Mouse (Mus musculus) forebrain, embryonic 13.5 days (tissue): Measurements from ENCODE around the gene Ccdc43. TPM values are rescaled to one million over a fixed set of nuclear protein-coding genes. Genes with fewer than 3 reads are reported as not detected.

Experiments used
- ATAC-seq: fragments of 200-750 bp; cut with Nextera tagmentation; 2 replicates; pipeline ENCODE4 v1.8.0; 2017
- H3K27ac ChIP-seq: fragments of 300-500 bp; sonication (generic); 2 replicates; pipeline ENCODE4 v1.5.1; 2015; ENCODE audit warnings: inconsistent platforms, mild to moderate bottlenecking, moderate library complexity
- H3K27me3 ChIP-seq: fragments of 300-500 bp; sonication (generic); 2 replicates; pipeline ENCODE4 v1.6.1; 2015; ENCODE audit warnings: mild to moderate bottlenecking, inconsistent platforms
- H3K36me3 ChIP-seq: fragments of 300-500 bp; sonication (generic); 2 replicates; pipeline ENCODE4 v1.6.1; 2015; ENCODE audit warnings: mild to moderate bottlenecking, inconsistent platforms; ENCODE audit not compliant: poor library complexity, severe bottlenecking
- H3K4me1 ChIP-seq: fragments of 300-500 bp; sonication (generic); 2 replicates; pipeline ENCODE4 v1.6.1; 2015; ENCODE audit warnings: inconsistent platforms
- H3K4me2 ChIP-seq: fragments of 300-500 bp; sonication (generic); 2 replicates; pipeline ENCODE4 v1.6.1; 2015; ENCODE audit warnings: inconsistent platforms, mild to moderate bottlenecking, moderate library complexity
- H3K4me3 ChIP-seq: fragments of 300-500 bp; sonication (generic); 2 replicates; pipeline ENCODE4 v1.5.1; 2015; ENCODE audit warnings: mild to moderate bottlenecking, inconsistent platforms
- H3K9ac ChIP-seq: fragments of 300-500 bp; sonication (generic); 2 replicates; pipeline ENCODE4 v1.6.1; 2015; ENCODE audit warnings: mild to moderate bottlenecking, inconsistent platforms
- H3K9me3 ChIP-seq: fragments of 300-500 bp; sonication (generic); replicated peaks from 2 replicates; pipeline ENCODE4 v1.6.1; 2016; ENCODE audit warnings: inconsistent platforms
- WGBS: fragments of 180-500 bp; shearing (Covaris S2); methylation state at CpG from one replicate; pipeline ENCODE4 v1.1.7; 2015; 5-methylcytosine and 5-hydroxymethylcytosine counted together
- microRNA-seq: library from miRNA; unstranded; fragments of <30 nt; microRNA quantifications from one replicate; pipeline ENCODE4, GENCODE M21; 2016
- polyA plus RNA-seq: library from polyadenylated mRNA; unstranded; fragments of >200 nt; fragmentation: Nextera tagmentation; extraction: Ambion mirVana; gene quantifications from 2 replicates; pipeline ENCODE4 v1.2.1, GENCODE M21; 2015

Gene Ccdc43
- polyA plus RNA-seq, 1 experiment from 2014 or later: 46.3 TPM

GRCm38 (mm10) chr11:102663416-102663815 lies 34.2 kb downstream of the Ccdc43 start, which contains the start of gene Meioc:
Gene Meioc, plus strand, starts transcription at chr11:102663716.
- H3K9ac ChIP-seq: no peak within 1 kb of the TSS
- H3K9me3 ChIP-seq: peaks cover 11% of the 10 kb centered on the region
- H3K27ac ChIP-seq: no peak within 1 kb of the TSS
- no peaks in the 10 kb centered on the region for H3K36me3 ChIP-seq
- H3K4me1 ChIP-seq: no peaks in the 10 kb centered on the region
- no peak for ATAC-seq
- H3K4me3 ChIP-seq: no peak within 1 kb of the TSS
- WGBS: 86% methylated on average over 3 of the region's 3 CpGs
- H3K27me3 ChIP-seq: peaks cover 23% of the 10 kb centered on the region
- no peak within 1 kb of the TSS for H3K4me2 ChIP-seq

DNA sequence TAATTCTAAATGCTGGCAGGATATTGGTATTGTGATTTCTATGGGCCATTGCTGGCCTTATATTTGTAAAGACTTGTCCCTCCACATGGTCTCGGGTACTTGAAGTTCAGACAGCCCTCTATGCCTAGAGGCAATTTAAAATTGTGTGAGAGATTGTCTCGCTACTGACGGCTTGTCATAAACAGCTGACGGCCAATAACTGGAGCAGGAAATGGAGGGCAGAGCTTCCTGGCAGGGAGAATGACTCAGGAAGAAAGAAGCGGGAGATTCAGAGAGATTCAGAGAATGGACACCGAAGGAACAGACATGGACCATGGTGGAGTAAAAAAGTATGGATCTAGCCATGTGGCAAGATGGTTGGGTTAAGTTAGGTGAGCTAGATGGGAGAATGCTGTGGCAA lies 40.7 kb downstream of the Ccdc43 start:
- no peak overlapping the region for H3K4me3 ChIP-seq
- H3K9me3 ChIP-seq: no peaks in the 10 kb centered on the region
- 84% methylated on average over 6 of the region's 6 CpGs for WGBS
- H3K36me3 ChIP-seq: no peaks in the 10 kb centered on the region
- ATAC-seq: no peak
- no peak overlapping the region for H3K9ac ChIP-seq
- no peak overlapping the region for H3K4me2 ChIP-seq
- no peaks in the 10 kb centered on the region for H3K27me3 ChIP-seq
- H3K27ac ChIP-seq: no peak overlapping the region
- no peaks in the 10 kb centered on the region for H3K4me1 ChIP-seq

DNA sequence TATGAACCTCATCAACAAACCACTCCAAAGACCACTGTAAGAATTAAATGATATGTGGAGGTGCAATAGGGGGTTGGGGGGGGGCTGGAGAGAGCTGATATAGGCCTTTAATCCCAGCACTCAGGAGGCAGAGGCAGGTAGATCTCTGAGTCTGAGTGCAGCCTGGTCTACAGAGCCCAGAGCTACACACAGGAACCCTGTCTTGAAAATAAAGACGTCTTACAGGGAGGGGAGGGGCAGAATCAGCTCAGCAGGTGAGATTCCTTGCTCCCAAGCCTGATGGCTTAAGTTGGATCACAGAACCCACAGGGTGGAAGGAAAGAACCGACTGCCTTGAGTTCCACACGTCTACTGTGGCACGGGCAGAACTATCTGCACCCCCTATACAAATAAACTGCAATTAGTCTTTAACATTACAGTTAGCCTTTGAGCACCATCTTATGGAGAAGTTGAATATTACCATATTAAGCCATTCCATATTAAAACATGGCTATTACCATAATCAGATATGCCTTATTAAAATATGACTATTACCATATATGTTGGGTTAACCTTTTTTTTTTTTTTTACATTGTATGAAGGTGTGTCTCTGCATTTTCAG lies 41.2 kb downstream of the Ccdc43 start:
- no peak overlapping the region for H3K4me3 ChIP-seq
- H3K27ac ChIP-seq: no peak overlapping the region
- no peak overlapping the region for H3K4me2 ChIP-seq
- H3K9me3 ChIP-seq: no peaks in the 10 kb centered on the region
- H3K9ac ChIP-seq: no peak overlapping the region
- WGBS: 16% methylated on average over 4 of the region's 4 CpGs
- H3K27me3 ChIP-seq: no peaks in the 10 kb centered on the region
- no peaks in the 10 kb centered on the region for H3K36me3 ChIP-seq
- ATAC-seq: no peak
- no peaks in the 10 kb centered on the region for H3K4me1 ChIP-seq

- Histone ChIP-seq H3K9ac (no peak overlapping the region), H3K27ac (no peak overlapping the region), H3K4me1 (no peaks in the 10 kb centered on the region), H3K9me3 (no peaks in the 10 kb centered on the region), H3K36me3 (no peaks in the 10 kb centered on the region), H3K27me3 (no peaks in the 10 kb centered on the region), H3K4me3 (no peak overlapping the region), H3K4me2 (no peak overlapping the region)
- ATAC-seq: no peak
- 79% methylated on average over 8 of the region's 8 CpGs for WGBS
These were observed 41.7 kb downstream of the Ccdc43 start for GRCm38 (mm10) chr11:102655888-102656287.

- 67% methylated on average over 3 of the region's 3 CpGs for WGBS
- Histone ChIP-seq H3K4me3 (no peak overlapping the region), H3K4me2 (no peak overlapping the region), H3K27ac (no peak overlapping the region), H3K4me1 (no peaks in the 10 kb centered on the region), H3K36me3 (no peaks in the 10 kb centered on the region), H3K9me3 (no peaks in the 10 kb centered on the region), H3K27me3 (no peaks in the 10 kb centered on the region), H3K9ac (no peak overlapping the region)
- no peak for ATAC-seq
These were observed 44.7 kb downstream of the Ccdc43 start for GRCm38 (mm10) chr11:102652844-102653243.

GRCm38 (mm10) chr11:102651381-102651780 lies 46.2 kb downstream of the Ccdc43 start:
- Histone ChIP-seq H3K36me3 (no peaks in the 10 kb centered on the region), H3K4me1 (no peaks in the 10 kb centered on the region), H3K27me3 (no peaks in the 10 kb centered on the region), H3K4me2 (no peak overlapping the region), H3K9me3 (no peaks in the 10 kb centered on the region), H3K4me3 (no peak overlapping the region), H3K9ac (no peak overlapping the region), H3K27ac (no peak overlapping the region)
- WGBS: 3% methylated on average over 9 of the region's 9 CpGs
- ATAC-seq: 0 out of 2 replicates have a peak, but pooled peaks have one; percentile 24

DNA sequence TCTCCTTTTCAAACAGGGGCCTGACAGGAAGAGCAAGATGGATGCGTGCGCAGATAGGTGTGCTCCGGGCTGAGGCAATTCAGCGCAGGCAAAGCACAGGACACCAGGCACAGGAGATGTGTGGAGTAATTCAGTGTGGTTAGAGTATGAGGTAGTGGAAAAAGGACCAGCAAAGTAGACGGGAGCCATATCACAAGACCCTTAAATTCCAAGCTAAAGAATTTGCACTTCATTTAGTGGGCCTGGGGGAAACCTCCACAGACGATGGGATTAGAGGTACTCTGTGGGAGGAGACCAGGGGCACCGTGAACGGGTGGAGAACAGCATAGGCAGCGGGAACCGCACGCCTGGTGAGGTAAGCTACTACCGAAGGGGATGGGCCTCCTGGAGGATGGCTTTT lies 49.7 kb downstream of the Ccdc43 start:
- H3K4me3 ChIP-seq: no peak overlapping the region
- WGBS: 68% methylated on average over 12 of the region's 12 CpGs
- no peak overlapping the region for H3K27ac ChIP-seq
- no peak overlapping the region for H3K4me2 ChIP-seq
- no peaks in the 10 kb centered on the region for H3K4me1 ChIP-seq
- H3K27me3 ChIP-seq: no peaks in the 10 kb centered on the region
- H3K36me3 ChIP-seq: no peaks in the 10 kb centered on the region
- no peak overlapping the region for H3K9ac ChIP-seq
- H3K9me3 ChIP-seq: no peaks in the 10 kb centered on the region
- ATAC-seq: no peak

GRCm38 (mm10) chr11:102646226-102646625 lies 51.4 kb downstream of the Ccdc43 start:
- WGBS: 86% methylated on average over 13 of the region's 13 CpGs
- H3K9ac ChIP-seq: no peak overlapping the region
- no peaks in the 10 kb centered on the region for H3K9me3 ChIP-seq
- no peak overlapping the region for H3K4me3 ChIP-seq
- no peaks in the 10 kb centered on the region for H3K4me1 ChIP-seq
- no peak for ATAC-seq
- H3K27ac ChIP-seq: no peak overlapping the region
- H3K27me3 ChIP-seq: no peaks in the 10 kb centered on the region
- H3K36me3 ChIP-seq: no peaks in the 10 kb centered on the region
- H3K4me2 ChIP-seq: no peak overlapping the region

DNA sequence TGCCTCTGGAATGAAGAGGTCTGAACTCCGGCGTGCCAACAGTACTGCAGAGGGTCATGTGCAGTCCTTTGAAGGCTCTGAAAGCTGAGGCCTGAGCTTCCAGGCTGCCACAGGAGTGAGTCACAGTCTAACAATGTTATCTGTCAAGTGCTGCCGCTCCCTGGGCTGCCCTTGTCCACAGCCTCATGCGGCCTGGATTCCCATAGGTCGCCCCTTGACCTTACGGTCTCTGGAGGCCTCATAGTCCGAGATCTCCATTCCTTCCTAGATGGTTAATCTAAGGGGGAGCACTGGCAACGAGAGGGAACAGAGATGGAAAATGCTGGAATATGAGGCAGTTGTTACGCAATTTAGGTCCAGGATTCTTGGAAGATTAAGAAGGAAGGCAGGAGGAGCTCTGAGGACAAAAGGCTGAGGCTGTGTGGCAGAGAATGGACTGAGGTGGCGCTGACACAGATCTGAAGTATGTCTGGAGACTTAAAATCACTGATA lies 53.6 kb downstream of the Ccdc43 start:
- no peaks in the 10 kb centered on the region for H3K36me3 ChIP-seq
- no peak overlapping the region for H3K4me2 ChIP-seq
- no peak overlapping the region for H3K4me3 ChIP-seq
- no peak for ATAC-seq
- H3K4me1 ChIP-seq: peaks cover 3% of the 10 kb centered on the region
- H3K27me3 ChIP-seq: no peaks in the 10 kb centered on the region
- no peak overlapping the region for H3K9ac ChIP-seq
- WGBS: 73% methylated on average over 10 of the region's 10 CpGs
- no peak overlapping the region for H3K27ac ChIP-seq
- H3K9me3 ChIP-seq: no peaks in the 10 kb centered on the region

DNA sequence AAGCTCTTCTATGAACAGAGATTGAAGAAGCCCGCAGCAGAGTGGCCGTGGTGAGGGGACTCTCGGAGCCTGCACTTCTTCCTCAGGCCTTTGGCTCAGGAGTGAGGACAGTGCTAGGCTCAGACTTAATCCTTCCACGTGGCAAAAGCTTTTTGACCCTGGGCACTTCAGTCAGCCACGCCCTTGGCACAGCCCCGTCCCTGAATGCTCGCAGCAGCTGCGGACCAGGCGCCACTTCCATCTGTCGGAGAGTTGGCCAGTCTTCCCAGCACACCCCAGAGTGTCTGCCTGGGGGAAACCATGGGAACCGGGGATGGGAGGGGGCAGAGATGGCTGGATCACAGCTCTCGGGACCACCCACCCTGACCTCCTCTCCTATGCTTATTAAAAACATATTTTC lies 60.7 kb downstream of the Ccdc43 start:
- WGBS: 35% methylated on average over 12 of the region's 12 CpGs
- no peak for ATAC-seq
- no peak overlapping the region for H3K4me2 ChIP-seq
- no peak overlapping the region for H3K9ac ChIP-seq
- H3K27ac ChIP-seq: no peak overlapping the region
- H3K36me3 ChIP-seq: no peaks in the 10 kb centered on the region
- H3K4me1 ChIP-seq: peaks cover 28% of the 10 kb centered on the region
- H3K9me3 ChIP-seq: no peaks in the 10 kb centered on the region
- H3K27me3 ChIP-seq: 0 out of 2 replicates have a peak, but pooled peaks cover under 1% of the 10 kb centered on the region
- H3K4me3 ChIP-seq: no peak overlapping the region

Small RNA genes within 50 kb of the gene (microRNA-seq; reads per million reads assigned to microRNA genes)
- not detected for gene Gm22920

Other genes starting within 250 kb of the Ccdc43 start
- gene Itga2b, start 227.7 kb downstream of the Ccdc43 start, polyA plus RNA-seq: 2.9 and 3.8 TPM in 2 replicates
- 75.1 and 83.8 TPM in 2 replicates for gene Gpatch8, start 141.4 kb downstream of the Ccdc43 start, polyA plus RNA-seq
- 8.8 and 17.2 TPM in 2 replicates for gene Gm11627, start 118.3 kb downstream of the Ccdc43 start, polyA plus RNA-seq
- 22.0 and 24.4 TPM in 2 replicates for gene Fzd2, start 93.4 kb downstream of the Ccdc43 start, polyA plus RNA-seq
- 0.09 and 0.13 TPM in 2 replicates for gene Meioc, start 34.1 kb downstream of the Ccdc43 start, polyA plus RNA-seq
- 16.1 and 22.6 TPM in 2 replicates for gene Adam11, start 63.7 kb upstream of the Ccdc43 start, polyA plus RNA-seq
- gene Gjc1, start 121.9 kb upstream of the Ccdc43 start, polyA plus RNA-seq: 68.3 and 69.2 TPM in 2 replicates
- 1.2 and 2.0 TPM in 2 replicates for gene Higd1b, start 138.1 kb upstream of the Ccdc43 start, polyA plus RNA-seq
- gene Eftud2, start 183.2 kb upstream of the Ccdc43 start, polyA plus RNA-seq: 199 and 235 TPM in 2 replicates
- 1.8 and 2.8 TPM in 2 replicates for gene Ccdc103, start 183.4 kb upstream of the Ccdc43 start, polyA plus RNA-seq
- not detected in 2 replicates for gene Fam187a, start 187.4 kb upstream of the Ccdc43 start, polyA plus RNA-seq
- not detected in 2 replicates for gene Gfap, start 203.1 kb upstream of the Ccdc43 start, polyA plus RNA-seq
- gene Kif18b, start 227.3 kb upstream of the Ccdc43 start, polyA plus RNA-seq: 10.3 and 10.7 TPM in 2 replicates
- 1.4 and 1.5 TPM in 2 replicates for gene C1ql1, start 248.9 kb upstream of the Ccdc43 start, polyA plus RNA-seq